Mouse (Mus musculus) cortical plate, adult 2 months (tissue): ENCODE data around the gene Cmss1. TPM values are rescaled to one million over a fixed set of nuclear protein-coding genes. Genes with fewer than 3 reads are reported as not detected.

Source experiments
- H3K27ac ChIP-seq: fragments of 200-500 bp; 2 replicates; pipeline ENCODE4 v1.5.1; 2012; ENCODE audit warnings: low read length, control low read depth, inconsistent platforms; ENCODE audit not compliant: insufficient read depth
- H3K4me1 ChIP-seq: fragments of 200-500 bp; 2 replicates; pipeline ENCODE4 v1.6.1; 2011; ENCODE audit warnings: low read length; ENCODE audit not compliant: control insufficient read depth, insufficient read depth
- H3K4me3 ChIP-seq: fragments of 200-500 bp; 2 replicates; pipeline ENCODE4 v1.5.1; 2011; ENCODE audit warnings: mild to moderate bottlenecking, low read length, control low read depth; ENCODE audit not compliant: insufficient read depth
- CTCF ChIP-seq: fragments of 200-500 bp; IDR thresholded peaks from 2 replicates; pipeline ENCODE4 v1.5.1; 2011; ENCODE audit warnings: mild to moderate bottlenecking, control low read depth, low read length; ENCODE audit not compliant: insufficient read depth; ENCODE audit errors: extremely low read depth
- POLR2A ChIP-seq: fragments of 200-500 bp; IDR thresholded peaks from 2 replicates; pipeline ENCODE4 v1.6.1; 2011; ENCODE audit warnings: mild to moderate bottlenecking, low read length, control low read depth; ENCODE audit not compliant: insufficient read depth; ENCODE audit errors: extremely low read depth
- polyA plus RNA-seq: library from polyadenylated mRNA; depleted of rRNA; stranded (reverse); fragments of >200 nt; gene quantifications from 2 replicates; pipeline ENCODE4 v1.2.3, GENCODE M21; 2012; rRNA removed

Cmss1 gene
- 8.9 and 9.5 TPM in 2 replicates for polyA plus RNA-seq

- TF ChIP-seq CTCF (no peak), POLR2A (peak; percentile 54; the same call in 1 of the 2 replicates)
- H3K4me1 ChIP-seq: no peaks in the 10 kb centered on the region
- peak within 1 kb of the TSS; percentile 98 for H3K4me3 ChIP-seq
- H3K27ac ChIP-seq: peak within 1 kb of the TSS; percentile 48; the same call in 1 of the 2 replicates
These were observed at the start of gene Cmss1 for GRCm38 (mm10) chr16:57606444-57607227. Cmss1 (minus strand) TSS chr16:57606864.

GRCm38 (mm10) chr16:57649888-57650287, 43.2 kb upstream of the Cmss1 start:
- no peak overlapping the region for H3K27ac ChIP-seq
- H3K4me1 ChIP-seq: no peaks in the 10 kb centered on the region
- H3K4me3 ChIP-seq: no peak overlapping the region
- no peak for TF ChIP-seq CTCF
- TF ChIP-seq POLR2A: no peak

GRCm38 (mm10) chr16:57641346-57641885, 34.8 kb upstream of the Cmss1 start:
- TF ChIP-seq POLR2A (no peak), CTCF (no peak)
- H3K27ac ChIP-seq: no peak overlapping the region
- H3K4me1 ChIP-seq: no peaks in the 10 kb centered on the region
- H3K4me3 ChIP-seq: no peak overlapping the region

- H3K4me1 ChIP-seq: no peaks in the 10 kb centered on the region
- H3K4me3 ChIP-seq: no peak overlapping the region
- no peak for TF ChIP-seq CTCF
- TF ChIP-seq POLR2A: no peak
- no peak overlapping the region for H3K27ac ChIP-seq
These were observed 28.1 kb upstream of the Cmss1 start for GRCm38 (mm10) chr16:57634766-57635165.

- no peak overlapping the region for H3K27ac ChIP-seq
- no peak overlapping the region for H3K4me3 ChIP-seq
- no peak for TF ChIP-seq POLR2A
- TF ChIP-seq CTCF: peak; percentile 77
- H3K4me1 ChIP-seq: no peaks in the 10 kb centered on the region
These were observed 27.5 kb upstream of the Cmss1 start for GRCm38 (mm10) chr16:57634191-57634590.

GRCm38 (mm10) chr16:57611768-57612167, 5.1 kb upstream of the Cmss1 start:
- Histone ChIP-seq H3K4me1 (no peaks in the 10 kb centered on the region), H3K4me3 (no peak overlapping the region), H3K27ac (no peak overlapping the region)
- TF ChIP-seq POLR2A (no peak), CTCF (peak; percentile 65)

- Histone ChIP-seq H3K4me3 (no peak overlapping the region), H3K4me1 (no peaks in the 10 kb centered on the region), H3K27ac (no peak overlapping the region)
- no peak for TF ChIP-seq CTCF
- TF ChIP-seq POLR2A: no peak
These were observed 5.6 kb downstream of the Cmss1 start for GRCm38 (mm10) chr16:57601031-57601430.

- H3K27ac ChIP-seq: no peak overlapping the region
- TF ChIP-seq CTCF (no peak), POLR2A (no peak)
- H3K4me1 ChIP-seq: no peaks in the 10 kb centered on the region
- H3K4me3 ChIP-seq: no peak overlapping the region
These were observed 9.2 kb downstream of the Cmss1 start for GRCm38 (mm10) chr16:57597295-57597957.

- no peaks in the 10 kb centered on the region for H3K4me1 ChIP-seq
- TF ChIP-seq CTCF (peak; percentile 52), POLR2A (no peak)
- H3K4me3 ChIP-seq: no peak overlapping the region
- H3K27ac ChIP-seq: no peak overlapping the region
These were observed 13.1 kb downstream of the Cmss1 start for GRCm38 (mm10) chr16:57593422-57594157.
